Mouse (Mus musculus) midbrain, embryonic 11.5 days (tissue): Measurements from ENCODE around the gene Pptc7. TPM values are rescaled to one million over a fixed set of nuclear protein-coding genes. Genes with fewer than 3 reads are reported as not detected.

ENCODE experiments used
- ATAC-seq: fragments of 200-750 bp; cut with Nextera tagmentation; 2 replicates; pipeline ENCODE4 v1.8.0; 2017; ENCODE audit warnings: moderate TSS enrichment, moderate library complexity; ENCODE audit not compliant: low FRiP score
- DNase-seq: peaks from one replicate; pipeline ENCODE4 v3.0.0; 2015; ENCODE audit warnings: low spot score; ENCODE audit errors: missing footprints
- H3K27ac ChIP-seq: fragments of 300-500 bp; sonication (generic); 2 replicates; pipeline ENCODE4 v1.5.1; 2014; ENCODE audit warnings: low read depth, low read length
- H3K27me3 ChIP-seq: fragments of 300-500 bp; sonication (generic); 2 replicates; pipeline ENCODE4 v1.6.1; 2014; ENCODE audit warnings: mild to moderate bottlenecking, low read length, moderate library complexity, mixed read lengths; ENCODE audit not compliant: control insufficient read depth, insufficient read depth
- H3K36me3 ChIP-seq: fragments of 300-500 bp; sonication (generic); 2 replicates; pipeline ENCODE4 v1.6.1; 2014; ENCODE audit warnings: mild to moderate bottlenecking, low read length, moderate library complexity, mixed read lengths; ENCODE audit not compliant: control insufficient read depth, insufficient read depth
- H3K4me1 ChIP-seq: fragments of 300-500 bp; sonication (generic); 2 replicates; pipeline ENCODE4 v1.6.1; 2014; ENCODE audit warnings: low read length; ENCODE audit not compliant: control insufficient read depth, insufficient read depth
- H3K4me2 ChIP-seq: fragments of 300-500 bp; sonication (generic); 2 replicates; pipeline ENCODE4 v1.6.1; 2014; ENCODE audit warnings: mild to moderate bottlenecking, moderate library complexity
- H3K4me3 ChIP-seq: fragments of 300-500 bp; sonication (generic); 2 replicates; pipeline ENCODE4 v1.5.1; 2014; ENCODE audit warnings: low read depth, low read length
- H3K9ac ChIP-seq: fragments of 300-500 bp; sonication (generic); 2 replicates; pipeline ENCODE4 v1.6.1; 2014; ENCODE audit warnings: low read length
- H3K9me3 ChIP-seq: fragments of 300-500 bp; sonication (generic); 2 replicates; pipeline ENCODE4 v1.6.1; 2016; ENCODE audit warnings: low read length; ENCODE audit not compliant: control insufficient read depth
- WGBS: fragments of 180-500 bp; shearing (Covaris S2); extraction: QIAGEN DNeasy Blood & Tissue Kit; methylation state at CpG from one replicate; pipeline ENCODE4 v1.1.7; 2014; 5-methylcytosine and 5-hydroxymethylcytosine counted together
- polyA plus RNA-seq: library from polyadenylated mRNA; unstranded; fragments of >200 nt; fragmentation: Nextera tagmentation; extraction: Ambion mirVana; gene quantifications from 2 replicates; pipeline ENCODE4 v1.2.1, GENCODE M21; 2014

Gene Pptc7
- polyA plus RNA-seq, 1 experiment from 2014 or later = 7.6 TPM

GRCm38 (mm10) chr5:122245186-122245585, 39.0 kb upstream of the Pptc7 start:
- Histone ChIP-seq H3K4me1 (no peaks in the 10 kb centered on the region), H3K4me3 (no peak overlapping the region), H3K36me3 (peaks cover 12% of the 10 kb centered on the region), H3K9ac (no peak overlapping the region), H3K27ac (no peak overlapping the region), H3K4me2 (no peak overlapping the region), H3K9me3 (no peaks in the 10 kb centered on the region), H3K27me3 (no peaks in the 10 kb centered on the region)
- WGBS = 72% methylated on average over 3 of the region's 3 CpGs
- peak; percentile 73 for DNase-seq
- no peak for ATAC-seq

- H3K9me3 ChIP-seq = no peaks in the 10 kb centered on the region
- WGBS = 92% methylated on average over 10 of the region's 10 CpGs
- no peaks in the 10 kb centered on the region for H3K27me3 ChIP-seq
- DNase-seq = no peak
- H3K9ac ChIP-seq = no peak overlapping the region
- H3K4me2 ChIP-seq = no peak overlapping the region
- peaks cover 6% of the 10 kb centered on the region for H3K36me3 ChIP-seq
- no peaks in the 10 kb centered on the region for H3K4me1 ChIP-seq
- no peak overlapping the region for H3K27ac ChIP-seq
- ATAC-seq = no peak
- no peak overlapping the region for H3K4me3 ChIP-seq
Measured at GRCm38 (mm10) chr5:122246547-122247167, 37.5 kb upstream of the Pptc7 start.

GRCm38 (mm10) chr5:122247529-122247928, 36.6 kb upstream of the Pptc7 start:
- Histone ChIP-seq H3K27ac (no peak overlapping the region), H3K4me1 (no peaks in the 10 kb centered on the region), H3K36me3 (peaks cover 6% of the 10 kb centered on the region), H3K9me3 (no peaks in the 10 kb centered on the region), H3K4me2 (no peak overlapping the region), H3K27me3 (no peaks in the 10 kb centered on the region), H3K9ac (no peak overlapping the region), H3K4me3 (no peak overlapping the region)
- DNase-seq (peak; percentile 23), ATAC-seq (no peak)
- 92% methylated on average over 11 of the region's 11 CpGs for WGBS

GRCm38 (mm10) chr5:122247934-122248333, 36.2 kb upstream of the Pptc7 start:
- ATAC-seq (no peak), DNase-seq (no peak)
- Histone ChIP-seq H3K9me3 (no peaks in the 10 kb centered on the region), H3K27me3 (no peaks in the 10 kb centered on the region), H3K4me3 (no peak overlapping the region), H3K9ac (no peak overlapping the region), H3K27ac (no peak overlapping the region), H3K4me2 (no peak overlapping the region), H3K36me3 (peaks cover 6% of the 10 kb centered on the region), H3K4me1 (no peaks in the 10 kb centered on the region)
- 92% methylated on average over 7 of the region's 7 CpGs for WGBS

GRCm38 (mm10) chr5:122249281-122249680, 34.9 kb upstream of the Pptc7 start:
- Histone ChIP-seq H3K36me3 (peaks cover 14% of the 10 kb centered on the region), H3K4me2 (no peak overlapping the region), H3K4me1 (no peaks in the 10 kb centered on the region), H3K9me3 (no peaks in the 10 kb centered on the region), H3K27ac (no peak overlapping the region), H3K9ac (no peak overlapping the region), H3K27me3 (no peaks in the 10 kb centered on the region), H3K4me3 (no peak overlapping the region)
- 90% methylated on average over 4 of the region's 4 CpGs for WGBS
- ATAC-seq = no peak
- no peak for DNase-seq

- DNase-seq (peak; percentile 81), ATAC-seq (no peak)
- WGBS = 94% methylated on average over 17 of the region's 17 CpGs
- H3K27ac ChIP-seq = no peak overlapping the region
- no peak overlapping the region for H3K4me2 ChIP-seq
- no peaks in the 10 kb centered on the region for H3K9me3 ChIP-seq
- H3K9ac ChIP-seq = no peak overlapping the region
- H3K4me1 ChIP-seq = no peaks in the 10 kb centered on the region
- H3K36me3 ChIP-seq = peaks cover 22% of the 10 kb centered on the region
- H3K27me3 ChIP-seq = no peaks in the 10 kb centered on the region
- H3K4me3 ChIP-seq = no peak overlapping the region
Measured at GRCm38 (mm10) chr5:122251895-122252606, 32.1 kb upstream of the Pptc7 start.

- no peaks in the 10 kb centered on the region for H3K9me3 ChIP-seq
- no peak for DNase-seq
- H3K27me3 ChIP-seq = no peaks in the 10 kb centered on the region
- H3K27ac ChIP-seq = no peak overlapping the region
- H3K9ac ChIP-seq = no peak overlapping the region
- ATAC-seq = no peak
- 90% methylated on average over 6 of the region's 6 CpGs for WGBS
- H3K36me3 ChIP-seq = peaks cover 18% of the 10 kb centered on the region
- no peak overlapping the region for H3K4me3 ChIP-seq
- H3K4me2 ChIP-seq = no peak overlapping the region
- peaks cover 2% of the 10 kb centered on the region for H3K4me1 ChIP-seq
Measured at GRCm38 (mm10) chr5:122258027-122258741, 26.0 kb upstream of the Pptc7 start.

- H3K36me3 ChIP-seq = peaks cover 3% of the 10 kb centered on the region
- H3K27me3 ChIP-seq = no peaks in the 10 kb centered on the region
- peaks cover 7% of the 10 kb centered on the region for H3K4me1 ChIP-seq
- no peak for DNase-seq
- no peak for ATAC-seq
- no peak overlapping the region for H3K9ac ChIP-seq
- no peaks in the 10 kb centered on the region for H3K9me3 ChIP-seq
- 49% methylated on average over 7 of the region's 7 CpGs for WGBS
- no peak overlapping the region for H3K4me2 ChIP-seq
- no peak overlapping the region for H3K27ac ChIP-seq
- H3K4me3 ChIP-seq = no peak overlapping the region
Measured at GRCm38 (mm10) chr5:122262104-122262503, 22.1 kb upstream of the Pptc7 start.
